Mouse (Mus musculus) limb, embryonic 15.5 days (tissue): Measurements from ENCODE around the gene Hibadh. TPM values are rescaled to one million over a fixed set of nuclear protein-coding genes. Genes with fewer than 3 reads are reported as not detected.
"Not testable (repeated sequence)": the region's sequence is repeated elsewhere in the genome, so short reads cannot be mapped to it uniquely, and the experiment has no call there.

Experiments
- ATAC-seq: fragments of 200-750 bp; cut with Nextera tagmentation; 2 replicates; pipeline ENCODE4 v1.8.0; 2017; ENCODE audit warnings: low read depth, moderate TSS enrichment; ENCODE audit not compliant: insufficient number of reproducible peaks, low FRiP score, low TSS enrichment
- H3K27ac ChIP-seq: fragments of 300-500 bp; sonication (generic); 2 replicates; pipeline ENCODE4 v1.5.1; 2015; ENCODE audit warnings: moderate library complexity, mild to moderate bottlenecking, inconsistent platforms
- H3K27me3 ChIP-seq: fragments of 300-500 bp; sonication (generic); 2 replicates; pipeline ENCODE4 v1.6.1; 2015; ENCODE audit warnings: inconsistent platforms
- H3K36me3 ChIP-seq: fragments of 300-500 bp; sonication (generic); 2 replicates; pipeline ENCODE4 v1.6.1; 2015; ENCODE audit warnings: inconsistent platforms
- H3K4me1 ChIP-seq: fragments of 300-500 bp; sonication (generic); 2 replicates; pipeline ENCODE4 v1.6.1; 2015; ENCODE audit warnings: inconsistent platforms
- H3K4me2 ChIP-seq: fragments of 300-500 bp; sonication (generic); 2 replicates; pipeline ENCODE4 v1.6.1; 2015; ENCODE audit warnings: mild to moderate bottlenecking, inconsistent platforms
- H3K4me3 ChIP-seq: fragments of 300-500 bp; sonication (generic); 2 replicates; pipeline ENCODE4 v1.5.1; 2015; ENCODE audit warnings: mild to moderate bottlenecking, inconsistent platforms
- H3K9ac ChIP-seq: fragments of 300-500 bp; sonication (generic); 2 replicates; pipeline ENCODE4 v1.6.1; 2015; ENCODE audit warnings: inconsistent platforms
- H3K9me3 ChIP-seq: fragments of 300-500 bp; sonication (generic); 2 replicates; pipeline ENCODE4 v1.6.1; 2016; ENCODE audit warnings: inconsistent platforms
- WGBS: fragments of 180-500 bp; shearing (Covaris S2); methylation state at CpG from one replicate; pipeline ENCODE4 v1.1.7; 2015; 5-methylcytosine and 5-hydroxymethylcytosine counted together
- polyA plus RNA-seq: library from polyadenylated mRNA; unstranded; fragments of >200 nt; fragmentation: Nextera tagmentation; extraction: Ambion mirVana; gene quantifications from 2 replicates; pipeline ENCODE4 v1.2.1, GENCODE M21; 2015

The Hibadh gene
- polyA plus RNA-seq, result 85.9 and 90.4 TPM in 2 replicates

- Histone ChIP-seq H3K9me3 (no peaks in the 10 kb centered on the region), H3K36me3 (no peaks in the 10 kb centered on the region), H3K4me1 (no peaks in the 10 kb centered on the region), H3K4me2 (peak within 1 kb of the TSS; percentile 71), H3K27ac (peak within 1 kb of the TSS; percentile 75), H3K9ac (peak within 1 kb of the TSS; percentile 76), H3K4me3 (peak within 1 kb of the TSS; percentile 79), H3K27me3 (no peaks in the 10 kb centered on the region)
- peak; percentile 98 for ATAC-seq
- under 1% methylated on average over 32 of the region's 34 CpGs for WGBS
Measured at GRCm38 (mm10) chr6:52640224-52640712, at the start of gene Hibadh. Gene Hibadh, minus strand, starts transcription at chr6:52640389.

- Histone ChIP-seq H3K27ac (no peak overlapping the region), H3K36me3 (no peaks in the 10 kb centered on the region), H3K9me3 (no peaks in the 10 kb centered on the region), H3K4me2 (no peak overlapping the region), H3K4me1 (no peaks in the 10 kb centered on the region), H3K27me3 (no peaks in the 10 kb centered on the region), H3K4me3 (no peak overlapping the region), H3K9ac (no peak overlapping the region)
- ATAC-seq, result no peak
- WGBS, result 57% methylated on average over 5 of the region's 5 CpGs
Measured at GRCm38 (mm10) chr6:52686901-52687500, 46.8 kb upstream of the Hibadh start.

DNA sequence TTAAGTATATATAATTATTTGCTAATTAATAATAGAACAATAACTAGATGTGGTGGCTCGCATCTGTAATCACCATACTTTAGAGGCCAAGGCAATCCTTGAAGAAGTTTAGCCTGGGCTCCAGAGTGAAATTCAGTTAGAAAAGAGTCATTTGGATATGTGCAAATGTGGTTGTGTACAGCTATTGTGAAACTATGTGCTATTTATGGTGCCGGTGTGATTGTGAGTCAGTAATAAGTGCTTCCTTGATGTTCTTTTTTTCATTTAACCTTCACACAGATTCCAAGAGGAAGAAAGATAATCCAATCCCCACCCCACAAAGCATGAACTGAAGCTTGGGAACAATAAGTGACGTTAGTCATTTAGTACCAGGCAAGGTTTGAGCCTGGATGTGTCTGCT is 42.4 kb upstream of the Hibadh start:
- Histone ChIP-seq H3K9me3 (no peaks in the 10 kb centered on the region), H3K4me3 (no peak overlapping the region), H3K27me3 (no peaks in the 10 kb centered on the region), H3K4me1 (no peaks in the 10 kb centered on the region), H3K36me3 (no peaks in the 10 kb centered on the region), H3K27ac (no peak overlapping the region), H3K9ac (no peak overlapping the region), H3K4me2 (no peak overlapping the region)
- no peak for ATAC-seq
- WGBS, result 91% methylated on average over 3 of the region's 3 CpGs

DNA sequence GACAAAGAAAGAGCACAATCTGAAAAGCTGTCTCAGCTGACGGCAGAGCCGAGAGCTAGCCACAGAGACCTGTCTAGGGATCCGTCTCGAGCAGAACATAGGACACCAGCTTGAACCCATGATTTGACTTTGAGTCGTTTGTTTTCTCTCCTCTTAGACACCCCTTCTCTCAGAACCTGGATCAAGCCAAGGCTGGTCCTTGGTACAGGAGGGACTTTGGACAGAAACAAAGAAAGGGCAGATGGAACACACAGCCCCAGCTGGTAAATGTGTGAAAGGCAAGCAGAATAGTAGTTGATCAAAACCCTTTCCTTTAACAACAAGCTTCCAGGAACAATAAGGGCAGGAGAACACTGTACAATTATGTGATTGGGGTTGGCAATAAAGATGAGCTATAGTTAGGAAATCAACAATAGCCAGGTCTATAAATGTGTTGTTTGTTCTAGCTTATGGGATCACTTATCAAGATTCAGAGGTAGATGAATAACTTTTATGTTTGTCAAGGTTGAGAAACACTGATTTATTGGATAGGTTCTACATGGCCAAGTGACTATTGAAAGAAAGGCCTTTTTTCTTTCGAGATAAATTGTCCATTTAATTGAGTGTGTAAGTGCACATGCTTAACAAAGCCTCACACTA is 41.8 kb upstream of the Hibadh start:
- Histone ChIP-seq H3K27me3 (no peaks in the 10 kb centered on the region), H3K4me3 (no peak overlapping the region), H3K27ac (no peak overlapping the region), H3K4me1 (no peaks in the 10 kb centered on the region), H3K9ac (no peak overlapping the region), H3K36me3 (no peaks in the 10 kb centered on the region), H3K4me2 (no peak overlapping the region), H3K9me3 (no peaks in the 10 kb centered on the region)
- ATAC-seq, result no peak
- 79% methylated on average over 6 of the region's 6 CpGs for WGBS

GRCm38 (mm10) chr6:52680458-52681032 is 40.4 kb upstream of the Hibadh start:
- Histone ChIP-seq H3K4me1 (no peaks in the 10 kb centered on the region), H3K4me2 (no peak overlapping the region), H3K36me3 (no peaks in the 10 kb centered on the region), H3K9ac (no peak overlapping the region), H3K4me3 (no peak overlapping the region), H3K27me3 (no peaks in the 10 kb centered on the region), H3K9me3 (no peaks in the 10 kb centered on the region), H3K27ac (no peak overlapping the region)
- WGBS, result 66% methylated on average over 8 of the region's 8 CpGs
- ATAC-seq, result no peak

- H3K4me3 ChIP-seq, result no peak overlapping the region
- no peaks in the 10 kb centered on the region for H3K36me3 ChIP-seq
- H3K4me2 ChIP-seq, result no peak overlapping the region
- no peak overlapping the region for H3K9ac ChIP-seq
- no peak overlapping the region for H3K27ac ChIP-seq
- 58% methylated on average over 9 of the region's 9 CpGs for WGBS
- H3K4me1 ChIP-seq, result peaks cover 6% of the 10 kb centered on the region
- ATAC-seq, result no peak
- no peaks in the 10 kb centered on the region for H3K9me3 ChIP-seq
- H3K27me3 ChIP-seq, result no peaks in the 10 kb centered on the region
Measured at GRCm38 (mm10) chr6:52679565-52679964, 39.4 kb upstream of the Hibadh start.

GRCm38 (mm10) chr6:52677534-52677933 is 37.3 kb upstream of the Hibadh start:
- WGBS, result 84% methylated on average over 4 of the region's 4 CpGs
- ATAC-seq, H3K4me3 ChIP-seq, H3K27me3 ChIP-seq, H3K4me2 ChIP-seq, H3K27ac ChIP-seq, H3K36me3 ChIP-seq, H3K9ac ChIP-seq, H3K9me3 ChIP-seq: not testable (repeated sequence)
- H3K4me1 ChIP-seq, result peaks cover 19% of the 10 kb centered on the region

- ATAC-seq, result no peak
- Histone ChIP-seq H3K27me3 (no peaks in the 10 kb centered on the region), H3K4me1 (peaks cover 19% of the 10 kb centered on the region), H3K4me2 (no peak overlapping the region), H3K9ac (no peak overlapping the region), H3K27ac (0 out of 2 replicates have a peak overlapping the region, but pooled peaks have one; percentile 54), H3K9me3 (no peaks in the 10 kb centered on the region), H3K4me3 (no peak overlapping the region), H3K36me3 (no peaks in the 10 kb centered on the region)
- WGBS, result 60% methylated on average over 4 of the region's 4 CpGs
Measured at GRCm38 (mm10) chr6:52675222-52675921, 35.2 kb upstream of the Hibadh start.

DNA sequence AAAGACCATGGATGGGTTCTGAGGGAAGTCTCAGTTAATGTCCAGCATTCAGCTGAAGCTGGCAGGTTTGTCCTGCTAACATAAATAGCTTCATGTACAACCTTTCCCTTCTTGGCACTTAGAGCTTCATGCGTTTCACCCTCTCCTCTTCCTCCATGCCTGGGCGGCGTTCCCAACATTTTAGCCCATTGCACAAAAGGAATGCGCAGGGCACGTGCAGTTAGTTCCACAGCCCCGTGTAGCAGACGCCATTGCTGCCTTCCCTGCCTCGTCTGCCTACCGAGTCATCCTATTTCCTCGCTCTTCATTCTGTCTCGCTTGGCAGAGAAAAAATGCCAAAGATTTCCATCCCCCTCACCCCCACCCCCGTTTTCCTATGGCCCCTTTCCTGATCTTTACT is 34.4 kb upstream of the Hibadh start:
- WGBS, result 75% methylated on average over 12 of the region's 12 CpGs
- ATAC-seq, result no peak
- H3K27ac ChIP-seq, result no peak overlapping the region

GRCm38 (mm10) chr6:52673706-52674105 is 33.5 kb upstream of the Hibadh start:
- no peak for ATAC-seq
- Histone ChIP-seq H3K27me3 (no peaks in the 10 kb centered on the region), H3K27ac (no peak overlapping the region), H3K36me3 (no peaks in the 10 kb centered on the region), H3K9me3 (no peaks in the 10 kb centered on the region), H3K4me1 (peaks cover 19% of the 10 kb centered on the region), H3K4me2 (no peak overlapping the region), H3K4me3 (no peak overlapping the region), H3K9ac (no peak overlapping the region)
- WGBS, result 43% methylated on average over 7 of the region's 7 CpGs

More for the DNA sequence above, 34.4 kb upstream of the Hibadh start:
- H3K9ac ChIP-seq, result no peak overlapping the region
- H3K4me3 ChIP-seq, result no peak overlapping the region
- H3K4me2 ChIP-seq, result no peak overlapping the region
- H3K4me1 ChIP-seq, result peaks cover 19% of the 10 kb centered on the region
- no peaks in the 10 kb centered on the region for H3K36me3 ChIP-seq
- H3K27me3 ChIP-seq, result no peaks in the 10 kb centered on the region
- no peaks in the 10 kb centered on the region for H3K9me3 ChIP-seq

GRCm38 (mm10) chr6:52672539-52672938 is 32.4 kb upstream of the Hibadh start:
- Histone ChIP-seq H3K9ac (no peak overlapping the region), H3K27ac (no peak overlapping the region), H3K4me1 (peaks cover 19% of the 10 kb centered on the region), H3K36me3 (no peaks in the 10 kb centered on the region), H3K4me2 (no peak overlapping the region), H3K4me3 (no peak overlapping the region), H3K9me3 (no peaks in the 10 kb centered on the region), H3K27me3 (no peaks in the 10 kb centered on the region)
- 34% methylated on average over 2 of the region's 2 CpGs for WGBS
- ATAC-seq, result no peak

- H3K4me2 ChIP-seq, result no peak overlapping the region
- H3K4me3 ChIP-seq, result no peak overlapping the region
- ATAC-seq, result no peak
- H3K36me3 ChIP-seq, result no peaks in the 10 kb centered on the region
- H3K27me3 ChIP-seq, result no peaks in the 10 kb centered on the region
- H3K9me3 ChIP-seq, result no peaks in the 10 kb centered on the region
- no peak overlapping the region for H3K27ac ChIP-seq
- H3K4me1 ChIP-seq, result peaks cover 19% of the 10 kb centered on the region
- 56% methylated on average over 8 of the region's 8 CpGs for WGBS
- H3K9ac ChIP-seq, result no peak overlapping the region
Measured at GRCm38 (mm10) chr6:52671791-52672190, 31.6 kb upstream of the Hibadh start.
